Mouse (Mus musculus): Measurements from ENCODE around the gene Pde7b. TPM values are rescaled to one million over a fixed set of nuclear protein-coding genes. Genes with fewer than 3 reads are reported as not detected.

Gene Pde7b
- polyA plus RNA-seq, 1 experiment from 2014 or later, result 1.5 TPM

GRCm38 (mm10) chr10:20513461-20513860 is 211.4 kb downstream of the Pde7b start:
- H3K4me3 ChIP-seq (ENCODE audit: low read depth, low read length), result no peak overlapping the region
- H3K4me2 ChIP-seq (ENCODE audit: low read depth), result no peak overlapping the region
- H3K27ac ChIP-seq (ENCODE audit: low read depth, low read length), result no peak overlapping the region
- WGBS, result 95% methylated on average over 5 of the region's 5 CpGs
- H3K27me3 ChIP-seq (ENCODE audit: control insufficient read depth, insufficient read depth, low read length), result no peaks in the 10 kb centered on the region
- DNase-seq (ENCODE audit: low spot score), result no peak
- no peaks in the 10 kb centered on the region for H3K36me3 ChIP-seq (ENCODE audit: control insufficient read depth, insufficient read depth, low read length)
- no peaks in the 10 kb centered on the region for H3K9me3 ChIP-seq (ENCODE audit: control insufficient read depth, low read length)
- H3K4me1 ChIP-seq (ENCODE audit: control insufficient read depth, insufficient read depth, low read length), result no peaks in the 10 kb centered on the region
- ATAC-seq (ENCODE audit: insufficient read depth, low FRiP score, low TSS enrichment), result no peak
- no peak overlapping the region for H3K9ac ChIP-seq (ENCODE audit: low read length)

- Histone ChIP-seq H3K4me3 (ENCODE audit: low read depth, low read length) (no peak overlapping the region), H3K27me3 (ENCODE audit: control insufficient read depth, insufficient read depth, low read length) (no peaks in the 10 kb centered on the region), H3K27ac (ENCODE audit: low read depth, low read length) (no peak overlapping the region), H3K9me3 (ENCODE audit: control insufficient read depth, low read length) (no peaks in the 10 kb centered on the region), H3K4me2 (ENCODE audit: low read depth) (no peak overlapping the region), H3K4me1 (ENCODE audit: control insufficient read depth, insufficient read depth, low read length) (no peaks in the 10 kb centered on the region), H3K36me3 (ENCODE audit: control insufficient read depth, insufficient read depth, low read length) (no peaks in the 10 kb centered on the region), H3K9ac (ENCODE audit: low read length) (no peak overlapping the region)
- ATAC-seq (ENCODE audit: insufficient read depth, low FRiP score, low TSS enrichment) (no peak), DNase-seq (ENCODE audit: low spot score) (no peak)
- WGBS, result 87% methylated on average over 4 of the region's 4 CpGs
Observed at GRCm38 (mm10) chr10:20509819-20510218, 215.1 kb downstream of the Pde7b start.

- Histone ChIP-seq H3K27ac (ENCODE audit: low read depth, low read length) (no peak overlapping the region), H3K9ac (ENCODE audit: low read length) (no peak overlapping the region), H3K4me2 (ENCODE audit: low read depth) (no peak overlapping the region), H3K4me3 (ENCODE audit: low read depth, low read length) (no peak overlapping the region), H3K4me1 (ENCODE audit: control insufficient read depth, insufficient read depth, low read length) (no peaks in the 10 kb centered on the region), H3K36me3 (ENCODE audit: control insufficient read depth, insufficient read depth, low read length) (no peaks in the 10 kb centered on the region), H3K9me3 (ENCODE audit: control insufficient read depth, low read length) (no peaks in the 10 kb centered on the region), H3K27me3 (ENCODE audit: control insufficient read depth, insufficient read depth, low read length) (no peaks in the 10 kb centered on the region)
- no peak for ATAC-seq (ENCODE audit: insufficient read depth, low FRiP score, low TSS enrichment)
- 71% methylated on average over 3 of the region's 3 CpGs for WGBS
- no peak for DNase-seq (ENCODE audit: low spot score)
Observed at GRCm38 (mm10) chr10:20508497-20508896, 216.4 kb downstream of the Pde7b start.

GRCm38 (mm10) chr10:20507732-20508412 is 217.0 kb downstream of the Pde7b start:
- H3K27ac ChIP-seq (ENCODE audit: low read depth, low read length), result no peak overlapping the region
- no peak overlapping the region for H3K4me3 ChIP-seq (ENCODE audit: low read depth, low read length)
- ATAC-seq (ENCODE audit: insufficient read depth, low FRiP score, low TSS enrichment) (no peak), DNase-seq (ENCODE audit: low spot score) (peak; percentile 17)
- WGBS, result 58% methylated on average over 9 of the region's 9 CpGs
- no peaks in the 10 kb centered on the region for H3K27me3 ChIP-seq (ENCODE audit: control insufficient read depth, insufficient read depth, low read length)
- no peak overlapping the region for H3K4me2 ChIP-seq (ENCODE audit: low read depth)
- no peaks in the 10 kb centered on the region for H3K36me3 ChIP-seq (ENCODE audit: control insufficient read depth, insufficient read depth, low read length)
- no peaks in the 10 kb centered on the region for H3K9me3 ChIP-seq (ENCODE audit: control insufficient read depth, low read length)
- no peaks in the 10 kb centered on the region for H3K4me1 ChIP-seq (ENCODE audit: control insufficient read depth, insufficient read depth, low read length)
- H3K9ac ChIP-seq (ENCODE audit: low read length), result no peak overlapping the region

- H3K36me3 ChIP-seq (ENCODE audit: control insufficient read depth, insufficient read depth, low read length), result no peaks in the 10 kb centered on the region
- no peak overlapping the region for H3K4me3 ChIP-seq (ENCODE audit: low read depth, low read length)
- ATAC-seq (ENCODE audit: insufficient read depth, low FRiP score, low TSS enrichment) (no peak), DNase-seq (ENCODE audit: low spot score) (no peak)
- H3K9me3 ChIP-seq (ENCODE audit: control insufficient read depth, low read length), result no peaks in the 10 kb centered on the region
- no peak overlapping the region for H3K4me2 ChIP-seq (ENCODE audit: low read depth)
- H3K9ac ChIP-seq (ENCODE audit: low read length), result no peak overlapping the region
- no peaks in the 10 kb centered on the region for H3K27me3 ChIP-seq (ENCODE audit: control insufficient read depth, insufficient read depth, low read length)
- no peak overlapping the region for H3K27ac ChIP-seq (ENCODE audit: low read depth, low read length)
- no peaks in the 10 kb centered on the region for H3K4me1 ChIP-seq (ENCODE audit: control insufficient read depth, insufficient read depth, low read length)
- WGBS, result 92% methylated on average over 2 of the region's 2 CpGs
Observed at GRCm38 (mm10) chr10:20507069-20507468, 217.8 kb downstream of the Pde7b start.

GRCm38 (mm10) chr10:20505454-20505853 is 219.4 kb downstream of the Pde7b start:
- Histone ChIP-seq H3K9me3 (ENCODE audit: control insufficient read depth, low read length) (no peaks in the 10 kb centered on the region), H3K4me1 (ENCODE audit: control insufficient read depth, insufficient read depth, low read length) (no peaks in the 10 kb centered on the region), H3K4me2 (ENCODE audit: low read depth) (no peak overlapping the region), H3K36me3 (ENCODE audit: control insufficient read depth, insufficient read depth, low read length) (no peaks in the 10 kb centered on the region), H3K4me3 (ENCODE audit: low read depth, low read length) (no peak overlapping the region), H3K27ac (ENCODE audit: low read depth, low read length) (no peak overlapping the region), H3K9ac (ENCODE audit: low read length) (no peak overlapping the region), H3K27me3 (ENCODE audit: control insufficient read depth, insufficient read depth, low read length) (no peaks in the 10 kb centered on the region)
- DNase-seq (ENCODE audit: low spot score) (no peak), ATAC-seq (ENCODE audit: insufficient read depth, low FRiP score, low TSS enrichment) (no peak)
- 69% methylated on average over 10 of the region's 10 CpGs for WGBS

GRCm38 (mm10) chr10:20504800-20505199 is 220.1 kb downstream of the Pde7b start:
- Histone ChIP-seq H3K9ac (ENCODE audit: low read length) (no peak overlapping the region), H3K4me2 (ENCODE audit: low read depth) (no peak overlapping the region), H3K27me3 (ENCODE audit: control insufficient read depth, insufficient read depth, low read length) (no peaks in the 10 kb centered on the region), H3K4me1 (ENCODE audit: control insufficient read depth, insufficient read depth, low read length) (no peaks in the 10 kb centered on the region), H3K9me3 (ENCODE audit: control insufficient read depth, low read length) (no peaks in the 10 kb centered on the region), H3K27ac (ENCODE audit: low read depth, low read length) (no peak overlapping the region), H3K36me3 (ENCODE audit: control insufficient read depth, insufficient read depth, low read length) (no peaks in the 10 kb centered on the region), H3K4me3 (ENCODE audit: low read depth, low read length) (no peak overlapping the region)
- DNase-seq (ENCODE audit: low spot score), result no peak
- WGBS, result 89% methylated on average over 3 of the region's 3 CpGs
- no peak for ATAC-seq (ENCODE audit: insufficient read depth, low FRiP score, low TSS enrichment)

- no peaks in the 10 kb centered on the region for H3K4me1 ChIP-seq (ENCODE audit: control insufficient read depth, insufficient read depth, low read length)
- H3K4me3 ChIP-seq (ENCODE audit: low read depth, low read length), result no peak overlapping the region
- WGBS, result 92% methylated on average over 17 of the region's 17 CpGs
- DNase-seq (ENCODE audit: low spot score), result no peak
- ATAC-seq (ENCODE audit: insufficient read depth, low FRiP score, low TSS enrichment), result no peak
- H3K4me2 ChIP-seq (ENCODE audit: low read depth), result no peak overlapping the region
- no peaks in the 10 kb centered on the region for H3K27me3 ChIP-seq (ENCODE audit: control insufficient read depth, insufficient read depth, low read length)
- no peaks in the 10 kb centered on the region for H3K9me3 ChIP-seq (ENCODE audit: control insufficient read depth, low read length)
- H3K9ac ChIP-seq (ENCODE audit: low read length), result no peak overlapping the region
- H3K36me3 ChIP-seq (ENCODE audit: control insufficient read depth, insufficient read depth, low read length), result no peaks in the 10 kb centered on the region
- H3K27ac ChIP-seq (ENCODE audit: low read depth, low read length), result no peak overlapping the region
Observed at GRCm38 (mm10) chr10:20503265-20504025, 221.4 kb downstream of the Pde7b start.

- H3K27ac ChIP-seq (ENCODE audit: low read depth, low read length), result no peak overlapping the region
- H3K4me3 ChIP-seq (ENCODE audit: low read depth, low read length), result no peak overlapping the region
- no peaks in the 10 kb centered on the region for H3K27me3 ChIP-seq (ENCODE audit: control insufficient read depth, insufficient read depth, low read length)
- H3K9me3 ChIP-seq (ENCODE audit: control insufficient read depth, low read length), result no peaks in the 10 kb centered on the region
- 74% methylated on average over 6 of the region's 6 CpGs for WGBS
- no peak for DNase-seq (ENCODE audit: low spot score)
- no peak overlapping the region for H3K4me2 ChIP-seq (ENCODE audit: low read depth)
- H3K36me3 ChIP-seq (ENCODE audit: control insufficient read depth, insufficient read depth, low read length), result no peaks in the 10 kb centered on the region
- H3K9ac ChIP-seq (ENCODE audit: low read length), result no peak overlapping the region
- no peaks in the 10 kb centered on the region for H3K4me1 ChIP-seq (ENCODE audit: control insufficient read depth, insufficient read depth, low read length)
- no peak for ATAC-seq (ENCODE audit: insufficient read depth, low FRiP score, low TSS enrichment)
Observed at GRCm38 (mm10) chr10:20501221-20501620, 223.7 kb downstream of the Pde7b start.

Measured in neural tube, embryonic 11.5 days (tissue).